In the genomic region with DNA sequence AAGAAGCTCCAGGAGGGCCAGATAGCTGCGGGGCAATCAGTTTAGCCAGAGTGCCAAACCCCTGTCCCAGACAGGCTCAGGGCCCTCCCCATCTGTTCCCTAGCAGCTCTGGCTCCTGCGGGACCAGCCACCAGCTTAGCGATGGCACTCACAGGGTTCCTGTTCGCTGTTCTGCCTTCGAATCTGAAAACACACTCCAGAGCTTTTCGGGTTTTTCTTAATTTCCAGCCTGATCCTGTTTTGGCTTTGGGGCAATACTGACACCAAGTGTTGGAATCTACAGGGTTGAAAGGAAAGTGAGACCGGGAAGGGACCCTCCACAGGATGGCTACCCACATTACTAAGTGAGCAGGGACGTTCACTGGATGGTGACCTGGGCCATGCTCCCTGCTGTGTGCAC, we compare ENCODE assay signal across 8 mouse cellular contexts. TPM values are rescaled to one million over a fixed set of nuclear protein-coding genes. Genes with fewer than 3 reads are reported as not detected.
A peak's percentile ranks its signal among the peaks of the same experiment; 100 is the strongest.
DNase-seq lines count a peak whose midpoint lies in the region; ATAC-seq and TF ChIP-seq lines count a peak whose summit lies in the region.

No protein-coding gene starts in this region.

- peaks cover 1% of the 10 kb centered on the region; the same call in 1 of the 2 replicates for H3K4me1 ChIP-seq in cortical plate, adult 2 months (ENCODE audit: control insufficient read depth, insufficient read depth, low read length)
- peaks cover 0 to 2% of the 10 kb centered on the region in 2 experiments; a peak in 1 of 4 replicates for H3K4me1 ChIP-seq in heart, embryonic 14.5 days (ENCODE audit: control insufficient read depth in 2 of 2, insufficient read depth in 2 of 2, low read length in 2 of 2)
- no peaks in the 10 kb centered on the region for H3K4me1 ChIP-seq in liver, embryonic 14.5 days (replicated peaks; ENCODE audit: control insufficient read depth in 2 of 2, insufficient read depth in 2 of 2, low read length in 1 of 2)

- TF ChIP-seq CTCF in layer of hippocampus, adult 2 months (conservative IDR thresholded peaks at IDR 0.05) = peak; percentile 78
- peak; percentile 54; the same call in 1 of the 2 replicates for TF ChIP-seq CTCF in cortical plate, adult 2 months (IDR thresholded peaks at IDR 0.05; ENCODE audit: extremely low read depth, insufficient read depth, low read length)
- peak; percentile 20; the same call in 1 of the 2 replicates for TF ChIP-seq CTCF in liver, embryonic 14.5 days (IDR thresholded peaks at IDR 0.05; ENCODE audit: low read depth)

- peak overlapping the region; percentile 35; the same call in 1 of the 2 replicates for H3K9ac ChIP-seq in heart, embryonic 14.5 days (ENCODE audit: low read length)
- no peak overlapping the region for H3K9ac ChIP-seq in liver, embryonic 14.5 days (replicated peaks)

- no peaks in the 10 kb centered on the region for H3K27me3 ChIP-seq in heart, embryonic 14.5 days (ENCODE audit: control insufficient read depth, insufficient read depth, low read length)
- H3K27me3 ChIP-seq in liver, embryonic 14.5 days (ENCODE audit: control insufficient read depth, insufficient read depth, low read length) = no peaks in the 10 kb centered on the region

- TF ChIP-seq POLR2A in cortical plate, adult 2 months (IDR thresholded peaks at IDR 0.05; ENCODE audit: extremely low read depth, insufficient read depth, low read length) = no peak

- peaks cover 5% of the 10 kb centered on the region for H3K9me3 ChIP-seq in heart, embryonic 14.5 days (ENCODE audit: control insufficient read depth, low read length)
- no peaks in the 10 kb centered on the region for H3K9me3 ChIP-seq in liver, embryonic 14.5 days (ENCODE audit: control insufficient read depth, low read length)

- peak overlapping the region; percentile 31 for H3K4me3 ChIP-seq in layer of hippocampus, adult 2 months
- H3K4me3 ChIP-seq in cortical plate, adult 2 months (ENCODE audit: insufficient read depth, low read length) = no peak overlapping the region
- no peak overlapping the region for H3K4me3 ChIP-seq in heart, embryonic 14.5 days (ENCODE audit: control insufficient read depth in 1 of 2, insufficient read depth in 1 of 2, low read depth in 1 of 2, low read length in 2 of 2)
- H3K4me3 ChIP-seq in liver, embryonic 14.5 days (ENCODE audit: insufficient read depth in 1 of 2, low read depth in 2 of 2, low read length in 2 of 2) = no peak overlapping the region

- no peak overlapping the region for H3K27ac ChIP-seq in layer of hippocampus, adult 2 months
- no peak overlapping the region for H3K27ac ChIP-seq in cortical plate, adult 2 months (ENCODE audit: insufficient read depth, low read length)
- no peak overlapping the region for H3K27ac ChIP-seq in heart, embryonic 14.5 days (replicated peaks in 1 of 2; ENCODE audit: control insufficient read depth in 1 of 2, insufficient read depth in 1 of 2, low read depth in 2 of 2, low read length in 2 of 2)
- H3K27ac ChIP-seq in liver, embryonic 14.5 days = no peak overlapping the region

- H3K36me3 ChIP-seq in heart, embryonic 14.5 days (ENCODE audit: control insufficient read depth, insufficient read depth, low read length) = no peaks in the 10 kb centered on the region
- H3K36me3 ChIP-seq in liver, embryonic 14.5 days (replicated peaks; ENCODE audit: control insufficient read depth, insufficient read depth, low read depth) = no peaks in the 10 kb centered on the region

- no peak for ATAC-seq in heart, embryonic 14.5 days (ENCODE audit: insufficient number of reproducible peaks, insufficient read depth, low FRiP score, low read depth)
- ATAC-seq in liver, embryonic 14.5 days (ENCODE audit: insufficient read depth) = no peak

- WGBS in heart, embryonic 14.5 days = 14% methylated on average over 8 of the region's 8 CpGs
- WGBS in liver, embryonic 14.5 days (ENCODE audit: insufficient replicate concordance) = 38% methylated on average over 8 of the region's 8 CpGs

- peak overlapping the region; percentile 49 for H3K4me2 ChIP-seq in heart, embryonic 14.5 days (ENCODE audit: low read length)
- H3K4me2 ChIP-seq in liver, embryonic 14.5 days (ENCODE audit: low read depth) = no peak overlapping the region

- no peak for TF ChIP-seq EP300 in liver, embryonic 14.5 days (IDR thresholded peaks at IDR 0.05; ENCODE audit: low read depth)

- DNase-seq in layer of hippocampus, adult 2 months (ENCODE audit: low spot score in 2 of 2) = peak in 1 of 2 experiments; percentile 46
- no peak for DNase-seq in layer of hippocampus, adult 9-10 months (ENCODE audit: low spot score)
- no peak for DNase-seq in liver, embryonic 14.5 days (ENCODE audit: low read depth in 3 of 3, low spot score in 3 of 3)
- DNase-seq in ovary, postnatal 10 days (ENCODE audit: low spot score) = no peak
- DNase-seq in spleen, adult 12 weeks (ENCODE audit: low spot score) = no peak
- no peak for DNase-seq in retina, embryonic 14.5 days (ENCODE audit: low spot score)

RNA-seq across cellular contexts. Expression of gene Enpp6, which starts 50.6 kb away (rescaled TPM):
- total RNA-seq in layer of hippocampus, adult 2 months (2021) = 1 to 10 TPM; 4.7 to 7.2 TPM
- 8.8 and 14.4 TPM in 2 replicates for polyA plus RNA-seq in cortical plate, adult 2 months (2012; rRNA removed)
- 4.4 and 6.1 TPM in 2 replicates for polyA plus RNA-seq in heart, embryonic 14.5 days (2014; fragmentation: Nextera tagmentation; extraction: Ambion mirVana)
- 0.09 and 0.20 TPM in 2 replicates for polyA plus RNA-seq in liver, embryonic 14.5 days (2012; rRNA removed)
- 0.17 and 0.52 TPM in 2 replicates for polyA plus RNA-seq in liver, embryonic 14.5 days (2014; fragmentation: Nextera tagmentation; extraction: Ambion mirVana)

Comparison
In these comparisons a context has a peak if more than half of its experiments do, and no peak if none do; other contexts are left out.
1. CTCF ChIP-seq: peak in every context shown above with its lines; median percentile 78 in layer of hippocampus, adult 2 months; 54 in cortical plate, adult 2 months; 20 in liver, embryonic 14.5 days.